Mouse (Mus musculus): ENCODE results near the gene Spty2d1. TPM values are rescaled to one million over a fixed set of nuclear protein-coding genes. Genes with fewer than 3 reads are reported as not detected.

Spty2d1 gene
- polyA plus RNA-seq, 1 experiment from 2014 or later = 17.2 TPM

- no peak for ATAC-seq
- no peaks in the 10 kb centered on the region for H3K4me1 ChIP-seq (replicated peaks)
- 94% methylated on average over 4 of the region's 4 CpGs for WGBS
- no peak overlapping the region for H3K4me2 ChIP-seq (replicated peaks)
- H3K36me3 ChIP-seq = no peaks in the 10 kb centered on the region
- H3K27ac ChIP-seq = no peak overlapping the region
- no peaks in the 10 kb centered on the region for H3K27me3 ChIP-seq (replicated peaks)
- no peak overlapping the region for H3K4me3 ChIP-seq (replicated peaks)
- no peaks in the 10 kb centered on the region; the same call in 1 of the 2 replicates for H3K9me3 ChIP-seq
- no peak overlapping the region for H3K9ac ChIP-seq
Observed at GRCm38 (mm10) chr7:46974648-46975047, 33.6 kb downstream of the Spty2d1 start.

DNA sequence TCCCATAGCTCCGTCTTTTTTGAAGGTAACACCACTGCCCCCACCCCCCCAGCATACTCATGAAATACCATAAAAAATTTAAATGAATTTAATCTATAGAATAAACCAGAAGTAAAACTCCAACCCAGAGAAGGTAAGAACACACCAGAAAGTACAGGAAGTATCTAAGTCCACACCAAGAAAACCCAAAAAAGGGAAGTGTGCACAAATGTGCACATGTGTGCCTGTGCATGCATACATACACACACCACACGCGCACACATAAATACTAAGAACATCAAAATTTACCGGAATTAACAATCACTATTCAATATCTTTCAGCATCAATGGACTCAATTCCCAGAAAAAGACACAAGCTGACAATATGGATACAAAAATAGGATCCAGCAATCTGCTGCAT lies 38.3 kb downstream of the Spty2d1 start:
- WGBS = 86% methylated on average over 4 of the region's 4 CpGs
- Histone ChIP-seq H3K9me3 (no peaks in the 10 kb centered on the region; the same call in 1 of the 2 replicates), H3K9ac (no peak overlapping the region), H3K4me2 (replicated peaks) (no peak overlapping the region), H3K4me1 (replicated peaks) (no peaks in the 10 kb centered on the region), H3K27ac (no peak overlapping the region), H3K4me3 (replicated peaks) (no peak overlapping the region), H3K36me3 (no peaks in the 10 kb centered on the region), H3K27me3 (replicated peaks) (no peaks in the 10 kb centered on the region)
- ATAC-seq = no peak

DNA sequence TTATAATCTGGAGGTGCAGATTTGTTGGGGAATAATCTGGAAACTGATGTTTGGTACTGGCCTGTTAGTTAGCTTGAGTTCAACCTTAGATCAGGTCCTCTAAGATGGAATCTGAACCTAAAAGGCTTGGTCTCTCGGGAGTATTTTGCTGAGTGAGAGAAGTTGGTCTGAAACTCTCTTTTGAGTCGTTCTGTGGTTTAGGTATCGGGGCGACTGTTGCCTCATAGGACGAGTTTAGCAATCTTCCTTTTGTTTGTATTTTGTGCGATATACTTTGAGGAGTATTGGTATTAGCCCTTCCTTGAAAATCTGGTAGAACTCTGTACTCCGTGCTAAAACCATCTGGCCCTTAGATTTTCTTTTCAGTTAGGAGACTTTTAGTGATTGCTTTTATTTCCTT lies 44.1 kb downstream of the Spty2d1 start:
- 82% methylated on average over 7 of the region's 7 CpGs for WGBS
- Histone ChIP-seq H3K9ac (no peak overlapping the region), H3K4me2 (replicated peaks) (no peak overlapping the region), H3K36me3 (no peaks in the 10 kb centered on the region), H3K4me1 (replicated peaks) (peaks cover 11% of the 10 kb centered on the region; the same call in 1 of the 2 replicates), H3K27me3 (replicated peaks) (no peaks in the 10 kb centered on the region; the same call in 1 of the 2 replicates), H3K9me3 (no peaks in the 10 kb centered on the region), H3K4me3 (replicated peaks) (no peak overlapping the region), H3K27ac (no peak overlapping the region)
- no peak for ATAC-seq

DNA sequence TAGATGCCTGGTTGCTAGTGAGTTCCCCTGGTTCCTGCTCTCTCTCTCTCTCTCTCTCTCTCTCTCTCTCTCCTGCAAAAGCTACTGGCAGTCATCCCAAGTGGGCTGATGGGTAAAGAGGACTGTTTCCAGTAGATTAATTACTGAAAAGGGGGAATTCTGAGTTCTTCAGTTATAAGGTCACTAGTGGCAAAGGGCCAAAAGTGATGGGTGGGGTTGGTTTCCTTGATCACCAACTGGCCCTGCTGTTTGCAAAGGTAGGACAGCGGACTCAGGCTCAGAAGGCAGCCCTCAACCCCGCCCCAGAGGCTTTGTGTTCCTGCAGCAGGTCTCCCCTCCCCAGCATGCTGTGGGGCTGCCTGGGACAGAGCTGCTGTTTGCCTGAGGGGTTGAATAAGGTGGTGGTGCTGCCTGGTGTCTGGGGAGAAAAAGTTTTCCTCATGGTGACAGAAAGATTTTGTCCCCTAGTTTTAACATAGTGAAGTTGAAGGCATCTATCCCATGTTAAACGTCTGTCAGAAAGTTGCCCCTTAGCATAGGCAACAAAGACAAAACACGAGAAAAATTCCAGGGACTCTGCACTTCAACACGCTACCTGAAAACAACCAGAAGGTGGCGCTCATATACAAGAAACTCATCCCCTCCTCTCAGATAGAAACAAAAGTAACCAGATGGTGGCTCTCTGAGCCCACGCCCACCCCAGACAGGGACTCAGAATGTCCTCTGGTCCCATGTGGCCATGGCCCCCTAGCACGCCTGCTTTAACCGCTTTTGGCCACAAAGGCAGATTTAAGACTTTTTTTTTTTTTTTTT lies 45.2 kb downstream of the Spty2d1 start:
- Histone ChIP-seq H3K9ac (0 out of 2 replicates have a peak overlapping the region, but pooled peaks have one; percentile 3), H3K4me1 (replicated peaks) (peaks cover 11% of the 10 kb centered on the region; the same call in 1 of the 2 replicates), H3K27me3 (replicated peaks) (no peaks in the 10 kb centered on the region; the same call in 1 of the 2 replicates), H3K27ac (peak overlapping the region; percentile 58), H3K36me3 (no peaks in the 10 kb centered on the region), H3K4me2 (replicated peaks) (peak overlapping the region; percentile 43), H3K9me3 (no peaks in the 10 kb centered on the region), H3K4me3 (replicated peaks) (no peak overlapping the region)
- ATAC-seq = peak; percentile 66
- under 1% methylated on average over 9 of the region's 9 CpGs for WGBS

- Histone ChIP-seq H3K9ac (no peak overlapping the region), H3K9me3 (no peaks in the 10 kb centered on the region), H3K36me3 (no peaks in the 10 kb centered on the region), H3K4me2 (replicated peaks) (no peak overlapping the region), H3K4me1 (replicated peaks) (peaks cover 11% of the 10 kb centered on the region), H3K27me3 (replicated peaks) (no peaks in the 10 kb centered on the region; the same call in 1 of the 2 replicates), H3K4me3 (replicated peaks) (no peak overlapping the region), H3K27ac (no peak overlapping the region)
- ATAC-seq = no peak
Observed at GRCm38 (mm10) chr7:46962132-46962531, 46.1 kb downstream of the Spty2d1 start.

DNA sequence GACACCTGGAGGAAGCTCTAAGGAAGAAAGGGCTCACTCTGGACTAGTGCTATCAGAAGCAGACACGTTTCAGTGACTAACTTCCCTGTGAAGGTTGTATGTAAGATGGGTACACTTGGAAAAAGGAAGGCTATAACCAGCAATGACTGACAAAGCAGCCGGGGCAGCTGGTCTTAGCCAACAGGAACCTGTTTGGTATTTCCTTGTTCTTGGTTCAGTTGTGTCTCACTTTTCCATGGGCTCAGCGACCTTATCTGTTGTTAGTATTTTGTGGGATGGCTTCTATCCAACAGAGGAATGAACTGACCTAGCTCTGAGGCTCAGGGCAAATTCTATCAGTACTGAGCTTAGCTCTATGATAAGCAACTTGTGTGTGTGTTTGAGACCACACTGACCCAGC lies 47.2 kb downstream of the Spty2d1 start:
- WGBS = 51% methylated on average over 3 of the region's 3 CpGs
- Histone ChIP-seq H3K36me3 (no peaks in the 10 kb centered on the region), H3K4me1 (replicated peaks) (peaks cover 11% of the 10 kb centered on the region), H3K9ac (no peak overlapping the region), H3K9me3 (no peaks in the 10 kb centered on the region), H3K27me3 (replicated peaks) (no peaks in the 10 kb centered on the region; the same call in 1 of the 2 replicates), H3K27ac (no peak overlapping the region), H3K4me3 (replicated peaks) (no peak overlapping the region), H3K4me2 (replicated peaks) (no peak overlapping the region)
- no peak for ATAC-seq

GRCm38 (mm10) chr7:46958853-46959252 lies 49.4 kb downstream of the Spty2d1 start:
- H3K9ac ChIP-seq = peak overlapping the region; percentile 40; the same call in 1 of the 2 replicates
- H3K4me3 ChIP-seq (replicated peaks) = peak overlapping the region; percentile 76
- H3K36me3 ChIP-seq = peaks cover 8% of the 10 kb centered on the region; the same call in 1 of the 2 replicates
- H3K9me3 ChIP-seq = no peaks in the 10 kb centered on the region
- ATAC-seq = 0 out of 2 replicates have a peak, but pooled peaks have one; percentile 30
- 21% methylated on average over 9 of the region's 9 CpGs for WGBS
- peak overlapping the region; percentile 82 for H3K4me2 ChIP-seq (replicated peaks)
- no peak overlapping the region for H3K27ac ChIP-seq
- no peaks in the 10 kb centered on the region; the same call in 1 of the 2 replicates for H3K27me3 ChIP-seq (replicated peaks)
- peaks cover 11% of the 10 kb centered on the region for H3K4me1 ChIP-seq (replicated peaks)

GRCm38 (mm10) chr7:46957831-46958691 lies 50.1 kb downstream of the Spty2d1 start, which contains the start of gene Uevld:
Gene Uevld (minus strand): TSS chr7:46958527.
- Histone ChIP-seq H3K4me3 (replicated peaks) (peak within 1 kb of the TSS; percentile 76), H3K9me3 (no peaks in the 10 kb centered on the region), H3K9ac (peak within 1 kb of the TSS; percentile 63), H3K27me3 (replicated peaks) (no peaks in the 10 kb centered on the region; the same call in 1 of the 2 replicates), H3K4me2 (replicated peaks) (peak within 1 kb of the TSS; percentile 82), H3K36me3 (peaks cover 11% of the 10 kb centered on the region; the same call in 1 of the 2 replicates), H3K4me1 (replicated peaks) (peaks cover 7% of the 10 kb centered on the region), H3K27ac (peak within 1 kb of the TSS; percentile 6)
- WGBS = under 1% methylated on average over 51 of the region's 51 CpGs
- ATAC-seq = peak; percentile 98

Other genes starting within 250 kb of the Spty2d1 start
- 23.2 and 23.3 TPM in 2 replicates for gene Hps5, start 212.3 kb downstream of the Spty2d1 start, polyA plus RNA-seq (2015; fragmentation: Nextera tagmentation; extraction: Ambion mirVana)
- 63.3 and 72.8 TPM in 2 replicates for gene Gtf2h1, start 212.3 kb downstream of the Spty2d1 start, polyA plus RNA-seq (2015; fragmentation: Nextera tagmentation; extraction: Ambion mirVana)
- 2,580 and 2,742 TPM in 2 replicates for gene Ldha, start 166.9 kb downstream of the Spty2d1 start, polyA plus RNA-seq (2015; fragmentation: Nextera tagmentation; extraction: Ambion mirVana)
- gene Ldhc, start 147.2 kb downstream of the Spty2d1 start, polyA plus RNA-seq (2015; fragmentation: Nextera tagmentation; extraction: Ambion mirVana) = not detected in 2 replicates
- 121 and 145 TPM in 2 replicates for gene Tsg101, start 88.4 kb downstream of the Spty2d1 start, polyA plus RNA-seq (2015; fragmentation: Nextera tagmentation; extraction: Ambion mirVana)
- 10.3 and 11.2 TPM in 2 replicates for gene Uevld, start 49.9 kb downstream of the Spty2d1 start, polyA plus RNA-seq (2015; fragmentation: Nextera tagmentation; extraction: Ambion mirVana)
- not detected in 2 replicates for gene Gm9999, start 24.8 kb downstream of the Spty2d1 start, polyA plus RNA-seq (2015; fragmentation: Nextera tagmentation; extraction: Ambion mirVana)
- 48.8 and 50.4 TPM in 2 replicates for gene Tmem86a, start 42.2 kb upstream of the Spty2d1 start, polyA plus RNA-seq (2015; fragmentation: Nextera tagmentation; extraction: Ambion mirVana)
- gene Ptpn5, start 125.3 kb upstream of the Spty2d1 start, polyA plus RNA-seq (2015; fragmentation: Nextera tagmentation; extraction: Ambion mirVana) = 1.8 and 2.0 TPM in 2 replicates
- not detected in 2 replicates for gene Mrgpra6, start 196.5 kb upstream of the Spty2d1 start, polyA plus RNA-seq (2015; fragmentation: Nextera tagmentation; extraction: Ambion mirVana)
- gene Mrgpra9, start 244.4 kb upstream of the Spty2d1 start, polyA plus RNA-seq (2015; fragmentation: Nextera tagmentation; extraction: Ambion mirVana) = not detected in 2 replicates

Measured in intestine, embryonic 15.5 days (tissue).